Mouse (Mus musculus) neutrophil, adult 5-6 weeks (primary cell): ENCODE data around the gene Tmed11. TPM values are rescaled to one million over a fixed set of nuclear protein-coding genes. Genes with fewer than 3 reads are reported as not detected.
"Not testable (repeated sequence)": the region's sequence is repeated elsewhere in the genome, so short reads cannot be mapped to it uniquely, and the experiment has no call there.

Experiments
- ATAC-seq: fragments of 151-379, 151-347 bp; 2 replicates; pipeline ENCODE4 v1.8.0; 2017; ENCODE audit warnings: mild to moderate bottlenecking, moderate TSS enrichment; ENCODE audit not compliant: insufficient number of reproducible peaks, poor library complexity, low FRiP score, severe bottlenecking; ENCODE audit errors: extremely low read depth
- total RNA-seq: library from RNA; stranded (forward); fragments of 200-1000 nt; gene quantifications from 2 replicates; pipeline ENCODE4 v1.2.3, GENCODE M21; 2017

Tmed11 gene
- not detected in 2 replicates for total RNA-seq

DNA sequence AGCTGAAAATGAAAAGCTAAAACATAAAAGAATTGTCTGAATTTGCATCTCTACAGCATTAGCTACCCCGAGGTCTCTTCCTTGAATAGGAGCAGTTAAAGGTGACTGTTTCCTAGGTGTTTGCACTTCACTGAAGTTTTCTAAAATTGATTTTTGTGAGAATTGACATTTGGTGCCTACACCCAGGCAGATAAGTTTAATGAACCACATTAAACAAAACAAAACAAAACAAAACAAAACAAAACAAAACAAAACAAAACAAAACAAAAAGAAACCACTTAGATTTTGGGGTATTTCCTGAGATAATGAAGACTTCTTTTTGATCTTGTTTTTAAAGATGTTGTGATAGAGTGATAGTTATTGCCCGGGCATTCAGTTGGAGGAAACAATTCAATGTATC lies at the start of gene Tmed11:
Tmed11 (minus strand) TSS at position 101 of the 400 bp plus-strand sequence.
- ATAC-seq: not testable (repeated sequence)

GRCm38 (mm10) chr5:108836156-108836555 lies 41.0 kb upstream of the Tmed11 start:
- ATAC-seq: no peak

GRCm38 (mm10) chr5:108823276-108823675 lies 28.1 kb upstream of the Tmed11 start:
- no peak for ATAC-seq

GRCm38 (mm10) chr5:108808750-108809149 lies 13.6 kb upstream of the Tmed11 start, which contains the start of gene Vmn2r8:
TSS of gene Vmn2r8 (minus strand) at chr5:108808850.
- not testable (repeated sequence) for ATAC-seq

GRCm38 (mm10) chr5:108803646-108804045 lies 8.5 kb upstream of the Tmed11 start:
- ATAC-seq: no peak

- ATAC-seq: not testable (repeated sequence)
Observed at GRCm38 (mm10) chr5:108790385-108790784, 4.8 kb downstream of the Tmed11 start.

GRCm38 (mm10) chr5:108774630-108775306 lies 20.4 kb downstream of the Tmed11 start, which contains the start of gene Rnf212:
TSS of gene Rnf212 (minus strand) at chr5:108774982.
- no peak for ATAC-seq

DNA sequence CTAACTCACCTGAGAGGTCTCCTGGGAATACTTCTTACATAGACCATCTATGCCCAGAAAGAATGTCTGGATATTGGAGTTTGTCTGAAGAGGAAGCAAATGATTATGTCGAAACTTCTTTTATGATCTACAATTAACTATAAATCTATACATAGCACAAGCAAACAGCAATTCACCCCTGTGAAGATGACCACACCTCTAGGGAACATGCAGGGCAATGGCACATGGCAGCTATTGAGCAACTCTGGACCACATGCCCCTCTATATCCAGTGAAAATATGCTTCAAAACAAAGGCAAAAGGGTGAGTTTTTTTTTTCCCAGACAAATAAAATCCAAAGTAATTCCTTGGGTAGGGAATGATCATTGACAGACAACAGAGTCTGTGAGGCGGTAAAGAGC lies 35.2 kb downstream of the Tmed11 start:
- no peak for ATAC-seq

DNA sequence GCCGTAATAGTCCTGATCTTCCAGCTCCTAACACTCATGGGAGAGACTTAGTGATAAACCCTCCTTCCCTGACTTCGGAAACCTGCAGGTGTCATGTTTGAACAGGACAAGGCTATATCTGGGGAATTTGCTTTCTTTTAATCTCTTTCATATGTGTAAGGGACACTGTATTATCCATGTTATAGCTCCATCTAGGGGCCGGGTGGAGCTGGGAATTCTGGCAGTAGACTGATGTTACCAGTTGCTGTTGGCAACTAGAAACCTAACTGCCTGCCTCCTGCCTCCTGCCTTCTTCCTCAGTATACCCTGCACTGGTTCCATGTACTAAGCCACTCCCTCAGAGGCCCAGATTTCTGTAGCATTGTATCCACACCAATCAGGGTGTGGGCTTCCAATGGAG lies 36.8 kb downstream of the Tmed11 start:
- no peak for ATAC-seq

- ATAC-seq: not testable (repeated sequence)
Observed at GRCm38 (mm10) chr5:108751258-108751657, 43.9 kb downstream of the Tmed11 start.

DNA sequence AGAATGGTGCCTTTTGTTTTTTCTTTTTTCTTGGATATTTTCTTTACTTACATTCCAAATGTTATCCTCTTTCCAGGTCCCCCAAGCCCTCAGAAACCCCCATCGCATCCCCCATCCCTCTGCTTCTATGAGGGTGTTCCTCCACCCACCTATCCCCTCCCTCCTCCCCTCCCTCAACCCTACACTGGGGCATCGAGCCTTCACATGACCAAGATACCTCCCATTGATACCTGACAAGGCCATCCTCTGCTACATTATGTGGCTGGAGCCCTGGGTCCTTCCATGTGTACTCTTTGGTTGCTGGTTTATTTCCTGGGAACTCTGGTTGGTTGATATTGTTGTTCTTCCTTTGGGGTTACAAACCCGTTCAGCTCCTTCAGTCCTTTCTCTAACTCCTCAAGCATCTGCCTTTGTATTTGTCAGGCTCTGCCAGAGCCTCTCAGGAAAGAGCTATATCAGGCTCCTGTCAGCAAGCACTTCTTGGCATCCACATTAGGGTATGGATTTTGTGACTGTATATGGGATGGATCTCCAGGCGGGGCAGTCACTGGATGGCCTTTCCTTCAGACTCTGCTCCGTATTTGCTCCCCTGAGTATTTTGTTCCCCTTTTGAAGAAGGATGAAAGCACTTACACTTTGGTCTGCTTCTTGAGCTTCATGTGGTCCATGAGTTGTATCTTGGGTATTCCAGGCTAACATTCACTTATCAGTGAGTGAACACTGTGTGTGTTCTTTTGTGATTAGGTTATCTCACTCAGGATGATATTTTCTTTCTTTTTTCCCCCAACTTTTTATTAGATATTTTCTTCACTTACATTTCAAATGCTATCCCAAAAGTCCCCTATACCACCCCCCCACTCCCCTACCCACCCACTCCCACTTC lies 44.6 kb downstream of the Tmed11 start:
- no peak for ATAC-seq

DNA sequence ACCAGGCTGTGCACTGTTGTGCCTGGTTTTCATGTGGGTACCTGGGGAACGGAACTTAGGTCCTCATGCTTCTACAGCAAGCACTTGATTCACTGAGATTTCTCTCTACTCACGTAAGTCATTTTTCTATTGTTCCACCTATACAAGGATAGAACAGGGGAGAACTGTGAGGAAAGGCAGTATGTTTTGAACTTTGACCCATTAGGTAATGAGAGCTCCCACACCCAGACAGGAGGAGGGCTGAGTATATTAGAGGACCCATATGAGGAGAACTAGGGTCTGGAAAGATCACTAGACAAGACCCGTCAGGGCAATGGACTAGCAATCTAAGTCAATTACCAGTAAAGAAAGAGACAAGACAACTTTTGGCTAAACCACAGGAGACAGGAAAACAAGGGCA lies 50.5 kb downstream of the Tmed11 start:
- no peak for ATAC-seq

GRCm38 (mm10) chr5:108743856-108744255 lies 51.3 kb downstream of the Tmed11 start:
- no peak for ATAC-seq

GRCm38 (mm10) chr5:108742596-108742995 lies 52.6 kb downstream of the Tmed11 start:
- no peak for ATAC-seq

DNA sequence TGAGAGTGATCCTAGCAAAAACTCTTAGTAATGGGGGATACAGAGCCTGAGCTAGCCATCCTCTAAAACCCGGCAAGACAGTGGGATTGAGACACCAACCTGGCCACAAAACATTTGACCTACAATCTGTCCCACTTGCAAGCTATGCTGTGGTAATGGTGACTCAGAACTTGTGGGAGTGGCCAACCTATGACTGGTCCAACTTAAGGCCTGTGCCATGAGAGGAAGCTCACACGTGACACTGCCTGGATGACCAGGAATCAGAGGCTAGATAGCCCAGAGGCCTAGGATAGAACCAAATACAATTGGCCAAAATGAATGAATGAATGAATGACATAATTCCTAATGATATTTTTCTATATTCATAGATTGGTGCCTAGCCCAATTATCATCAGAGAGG lies 53.3 kb downstream of the Tmed11 start:
- no peak for ATAC-seq

DNA sequence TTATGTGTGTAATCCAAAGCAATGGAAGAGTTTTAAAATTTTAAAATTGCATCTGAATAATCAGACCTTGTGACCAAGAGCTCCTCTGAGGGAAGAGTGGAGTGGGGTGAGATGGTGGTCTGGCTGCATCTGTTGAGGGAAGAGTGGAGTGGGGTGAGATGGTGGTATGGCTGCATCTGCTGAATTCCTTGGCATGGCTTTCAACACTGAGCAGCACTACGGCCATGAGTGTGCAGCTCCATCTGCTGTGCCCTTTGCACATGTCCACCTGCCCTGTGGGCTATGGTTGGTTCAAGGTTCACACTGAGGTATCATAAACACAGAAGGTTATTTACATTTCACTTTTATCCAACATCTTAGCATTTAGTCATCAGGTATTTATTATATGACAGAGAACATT lies 67.7 kb downstream of the Tmed11 start:
- no peak for ATAC-seq
